Mouse (Mus musculus): ENCODE measurements around the gene Serinc5. TPM values are rescaled to one million over a fixed set of nuclear protein-coding genes. Genes with fewer than 3 reads are reported as not detected.

Serinc5 gene
- polyA plus RNA-seq, 1 experiment from 2014 or later, result 12.2 TPM

- Histone ChIP-seq H3K4me1 (ENCODE audit: insufficient read depth) (peaks cover 4% of the 10 kb centered on the region; the same call in 1 of the 2 replicates), H3K4me3 (ENCODE audit: low read depth, low read length) (no peak overlapping the region), H3K4me2 (ENCODE audit: low read depth, low read length) (no peak overlapping the region), H3K27me3 (ENCODE audit: insufficient read depth, low read length) (no peaks in the 10 kb centered on the region), H3K36me3 (replicated peaks; ENCODE audit: insufficient read depth, low read length) (peaks cover 30% of the 10 kb centered on the region; the same call in 1 of the 2 replicates), H3K27ac (ENCODE audit: low read depth) (no peak overlapping the region), H3K9me3 (ENCODE audit: low read length) (no peaks in the 10 kb centered on the region), H3K9ac (replicated peaks) (no peak overlapping the region)
- DNase-seq (no peak), ATAC-seq (no peak)
- TF ChIP-seq CTCF (IDR thresholded peaks at IDR 0.05; ENCODE audit: low read depth) (no peak), EP300 (IDR thresholded peaks at IDR 0.05; ENCODE audit: low read depth) (no peak)
- 89% methylated on average over 5 of the region's 5 CpGs for WGBS (ENCODE audit: insufficient replicate concordance)
Measured at GRCm38 (mm10) chr13:92626725-92627124, 15.8 kb downstream of the Serinc5 start.

GRCm38 (mm10) chr13:92629509-92629908, 18.6 kb downstream of the Serinc5 start:
- no peaks in the 10 kb centered on the region for H3K27me3 ChIP-seq (ENCODE audit: insufficient read depth, low read length)
- no peak overlapping the region for H3K9ac ChIP-seq (replicated peaks)
- no peak overlapping the region for H3K4me3 ChIP-seq (ENCODE audit: low read depth, low read length)
- peaks cover 4% of the 10 kb centered on the region for H3K4me1 ChIP-seq (ENCODE audit: insufficient read depth)
- H3K9me3 ChIP-seq (ENCODE audit: low read length), result no peaks in the 10 kb centered on the region
- no peak for TF ChIP-seq CTCF (IDR thresholded peaks at IDR 0.05; ENCODE audit: low read depth)
- peak; percentile 31; the same call in 1 of the 2 replicates for TF ChIP-seq EP300 (IDR thresholded peaks at IDR 0.05; ENCODE audit: low read depth)
- no peak for DNase-seq
- peaks cover 30% of the 10 kb centered on the region; the same call in 1 of the 2 replicates for H3K36me3 ChIP-seq (replicated peaks; ENCODE audit: insufficient read depth, low read length)
- 49% methylated on average over 3 of the region's 3 CpGs for WGBS (ENCODE audit: insufficient replicate concordance)
- no peak overlapping the region for H3K27ac ChIP-seq (ENCODE audit: low read depth)
- no peak overlapping the region for H3K4me2 ChIP-seq (ENCODE audit: low read depth, low read length)
- ATAC-seq, result peak; percentile 78

GRCm38 (mm10) chr13:92631450-92631849, 20.6 kb downstream of the Serinc5 start:
- H3K4me2 ChIP-seq (ENCODE audit: low read depth, low read length), result no peak overlapping the region

GRCm38 (mm10) chr13:92632550-92632949, 21.7 kb downstream of the Serinc5 start:
- Histone ChIP-seq H3K27me3 (ENCODE audit: insufficient read depth, low read length) (no peaks in the 10 kb centered on the region), H3K4me3 (ENCODE audit: low read depth, low read length) (no peak overlapping the region), H3K9me3 (ENCODE audit: low read length) (no peaks in the 10 kb centered on the region), H3K27ac (ENCODE audit: low read depth) (no peak overlapping the region), H3K4me2 (ENCODE audit: low read depth, low read length) (no peak overlapping the region), H3K36me3 (replicated peaks; ENCODE audit: insufficient read depth, low read length) (peaks cover 9% of the 10 kb centered on the region; the same call in 1 of the 2 replicates), H3K4me1 (ENCODE audit: insufficient read depth) (peaks cover 28% of the 10 kb centered on the region), H3K9ac (replicated peaks) (no peak overlapping the region)
- TF ChIP-seq EP300 (IDR thresholded peaks at IDR 0.05; ENCODE audit: low read depth) (no peak), CTCF (IDR thresholded peaks at IDR 0.05; ENCODE audit: low read depth) (no peak)
- ATAC-seq (no peak), DNase-seq (no peak)
- 60% methylated on average over 4 of the region's 4 CpGs for WGBS (ENCODE audit: insufficient replicate concordance)

More at GRCm38 (mm10) chr13:92631450-92631849, 20.6 kb downstream of the Serinc5 start:
- Histone ChIP-seq H3K27ac (ENCODE audit: low read depth) (no peak overlapping the region), H3K4me3 (ENCODE audit: low read depth, low read length) (no peak overlapping the region), H3K36me3 (replicated peaks; ENCODE audit: insufficient read depth, low read length) (peaks cover 18% of the 10 kb centered on the region; the same call in 1 of the 2 replicates), H3K27me3 (ENCODE audit: insufficient read depth, low read length) (no peaks in the 10 kb centered on the region), H3K9ac (replicated peaks) (no peak overlapping the region), H3K9me3 (ENCODE audit: low read length) (no peaks in the 10 kb centered on the region), H3K4me1 (ENCODE audit: insufficient read depth) (peaks cover 21% of the 10 kb centered on the region)
- DNase-seq (no peak), ATAC-seq (no peak)
- TF ChIP-seq CTCF (IDR thresholded peaks at IDR 0.05; ENCODE audit: low read depth) (no peak), EP300 (IDR thresholded peaks at IDR 0.05; ENCODE audit: low read depth) (no peak)
- WGBS (ENCODE audit: insufficient replicate concordance), result 93% methylated on average over 4 of the region's 4 CpGs

GRCm38 (mm10) chr13:92635040-92635439, 24.1 kb downstream of the Serinc5 start:
- TF ChIP-seq CTCF (IDR thresholded peaks at IDR 0.05; ENCODE audit: low read depth), result no peak
- TF ChIP-seq EP300 (IDR thresholded peaks at IDR 0.05; ENCODE audit: low read depth), result no peak
- no peak overlapping the region for H3K4me3 ChIP-seq (ENCODE audit: low read depth, low read length)
- H3K9ac ChIP-seq (replicated peaks), result no peak overlapping the region
- H3K36me3 ChIP-seq (replicated peaks; ENCODE audit: insufficient read depth, low read length), result no peaks in the 10 kb centered on the region
- H3K4me2 ChIP-seq (ENCODE audit: low read depth, low read length), result no peak overlapping the region
- ATAC-seq, result no peak
- H3K27ac ChIP-seq (ENCODE audit: low read depth), result no peak overlapping the region
- no peaks in the 10 kb centered on the region for H3K9me3 ChIP-seq (ENCODE audit: low read length)
- peaks cover 29% of the 10 kb centered on the region for H3K4me1 ChIP-seq (ENCODE audit: insufficient read depth)
- no peak for DNase-seq
- no peaks in the 10 kb centered on the region for H3K27me3 ChIP-seq (ENCODE audit: insufficient read depth, low read length)
- whole genome bisulfite sequencing (ENCODE audit: insufficient replicate concordance), result 57% methylated on average over 2 of the region's 2 CpGs

- no peak overlapping the region for H3K9ac ChIP-seq (replicated peaks)
- H3K36me3 ChIP-seq (replicated peaks; ENCODE audit: insufficient read depth, low read length), result no peaks in the 10 kb centered on the region
- WGBS (ENCODE audit: insufficient replicate concordance), result 44% methylated on average over 6 of the region's 6 CpGs
- H3K4me1 ChIP-seq (ENCODE audit: insufficient read depth), result peaks cover 31% of the 10 kb centered on the region
- no peaks in the 10 kb centered on the region for H3K27me3 ChIP-seq (ENCODE audit: insufficient read depth, low read length)
- H3K4me3 ChIP-seq (ENCODE audit: low read depth, low read length), result no peak overlapping the region
- no peak for ATAC-seq
- no peak for DNase-seq
- H3K9me3 ChIP-seq (ENCODE audit: low read length), result no peaks in the 10 kb centered on the region
- 0 out of 2 replicates have a peak overlapping the region, but pooled peaks have one; percentile 4 for H3K4me2 ChIP-seq (ENCODE audit: low read depth, low read length)
- peak overlapping the region; percentile 50; the same call in 1 of the 2 replicates for H3K27ac ChIP-seq (ENCODE audit: low read depth)
- TF ChIP-seq EP300 (IDR thresholded peaks at IDR 0.05; ENCODE audit: low read depth) (peak; percentile 23; the same call in 1 of the 2 replicates), CTCF (IDR thresholded peaks at IDR 0.05; ENCODE audit: low read depth) (no peak)
Measured at GRCm38 (mm10) chr13:92636226-92636909, 25.5 kb downstream of the Serinc5 start.

All from liver, postnatal 0 days (tissue).